Mouse (Mus musculus) liver, postnatal 0 days (tissue): ENCODE measurements around the gene Ugt2b38.

ENCODE experiments used
- CTCF ChIP-seq: sonication (generic); IDR thresholded peaks from 2 replicates; pipeline ENCODE4 v1.5.1; 2016; ENCODE audit warnings: antibody characterized with exemption, low read depth
- EP300 ChIP-seq: IDR thresholded peaks from 2 replicates; pipeline ENCODE4 v1.6.1; 2016; ENCODE audit warnings: antibody characterized with exemption, low read depth, mild to moderate bottlenecking

DNA sequence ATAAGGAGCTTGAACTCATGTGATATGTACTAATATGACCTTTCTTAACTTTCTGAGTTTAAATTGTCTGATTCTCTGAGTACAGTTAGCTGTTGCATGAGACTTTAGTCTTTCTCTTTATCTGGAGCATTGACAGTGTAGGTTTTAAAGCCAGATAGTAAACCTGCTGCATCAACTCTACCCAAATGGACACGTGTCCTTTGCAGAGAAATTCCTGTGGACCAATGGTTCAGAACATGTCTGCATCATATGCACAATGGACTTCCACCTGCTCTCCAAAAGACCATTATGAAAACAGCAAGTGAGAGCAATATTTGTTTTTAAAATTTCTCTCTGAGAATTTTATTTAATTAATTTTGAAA is 50.5 kb downstream of the Ugt2b38 start:
- TF ChIP-seq CTCF: no peak
- TF ChIP-seq EP300: no peak
